Mouse (Mus musculus) CH12.LX (cell line): Measurements from ENCODE around the gene Ndufa7. TPM values are rescaled to one million over a fixed set of nuclear protein-coding genes. Genes with fewer than 3 reads are reported as not detected.
A peak's percentile ranks its signal among the peaks of the same experiment; 100 is the strongest.

Source experiments
- DNase-seq: peaks from one replicate; pipeline ENCODE4 v3.0.0-alpha.2; 2013; ENCODE audit errors: extremely low read depth
- H3K27ac ChIP-seq: 2 replicates; pipeline ENCODE4 v1.5.1; 2012; ENCODE audit warnings: low read depth, mild to moderate bottlenecking, control low read depth, moderate library complexity; ENCODE audit not compliant: insufficient read depth
- H3K27me3 ChIP-seq: replicated peaks from 2 replicates; pipeline ENCODE3; 2012; ENCODE audit warnings: inconsistent platforms
- H3K36me3 ChIP-seq, 2 experiments: replicated peaks in 1 of 2; 2 replicates each; pipeline versions ENCODE3 to v1.6.1; 2012; ENCODE audit warnings: inconsistent platforms in 1 of 2, low read length in 1 of 2, mild to moderate bottlenecking in 1 of 2, mixed read lengths in 1 of 2, moderate library complexity in 1 of 2; ENCODE audit not compliant: control insufficient read depth in 1 of 2, insufficient read depth in 1 of 2
- H3K4me1 ChIP-seq, 2 experiments: 2 replicates each; pipeline ENCODE4 v1.6.1; 2012; ENCODE audit warnings: inconsistent platforms in 1 of 2, moderate library complexity in 1 of 2; ENCODE audit not compliant: insufficient read depth in 2 of 2, control insufficient read depth in 1 of 2
- H3K4me2 ChIP-seq: 2 replicates; pipeline ENCODE4 v1.6.1; 2012; ENCODE audit warnings: low read depth, mild to moderate bottlenecking, control low read depth; ENCODE audit not compliant: poor library complexity, insufficient read depth, severe bottlenecking
- H3K4me3 ChIP-seq, 3 experiments: fragments of 150-350 bp in 1 of 3; sonication (generic) in 1 of 3; replicated peaks in 1 of 3; 2 replicates each; pipeline versions ENCODE3 to v1.5.1; 2011 to 2012; ENCODE audit warnings: low read depth in 2 of 3, low read length in 2 of 3, mild to moderate bottlenecking in 2 of 3, moderate library complexity in 2 of 3, control low read depth in 1 of 3, improper control_type of control experiment in 1 of 3, inconsistent platforms in 1 of 3, mixed read lengths in 1 of 3; ENCODE audit not compliant: poor library complexity in 1 of 3
- H3K79me2 ChIP-seq: replicated peaks from 2 replicates; pipeline ENCODE4 v1.6.1; 2012; ENCODE audit warnings: mild to moderate bottlenecking, moderate library complexity; ENCODE audit not compliant: control insufficient read depth, poor library complexity, insufficient read depth, severe bottlenecking; ENCODE audit errors: extremely low read depth
- H3K9ac ChIP-seq: 2 replicates; pipeline ENCODE4 v1.6.1; 2012; ENCODE audit warnings: low read depth, mild to moderate bottlenecking, control low read depth, moderate library complexity; ENCODE audit not compliant: insufficient read depth
- H3K9me3 ChIP-seq: replicated peaks from 2 replicates; pipeline ENCODE3; 2012; ENCODE audit warnings: low read length, inconsistent platforms, mixed read lengths
- BHLHE40 ChIP-seq: IDR thresholded peaks from 2 replicates; pipeline ENCODE4 v1.6.1; 2011; ENCODE audit warnings: mild to moderate bottlenecking, low read depth, low read length, improper control_type of control experiment
- CHD1 ChIP-seq: IDR thresholded peaks from 2 replicates; pipeline ENCODE4 v1.6.1; 2012; ENCODE audit warnings: low read depth, low read length, improper control_type of control experiment, inconsistent platforms
- CHD2 ChIP-seq: IDR thresholded peaks from 2 replicates; pipeline ENCODE4 v1.6.1; 2011; ENCODE audit warnings: low read length, improper control_type of control experiment
- ELF1 ChIP-seq: IDR thresholded peaks from 2 replicates; pipeline ENCODE4 v1.6.1; 2014; ENCODE audit warnings: low read depth, mild to moderate bottlenecking, inconsistent platforms, low read length, improper control_type of control experiment
- HCFC1 ChIP-seq: IDR thresholded peaks from 2 replicates; pipeline ENCODE4 v1.6.1; 2012; ENCODE audit warnings: low read depth, mild to moderate bottlenecking, inconsistent platforms, low read length, improper control_type of control experiment
- JUND ChIP-seq: conservative IDR thresholded peaks from 2 replicates; pipeline ENCODE4 v1.6.1; 2011; ENCODE audit warnings: low read depth, low read length, improper control_type of control experiment
- MAFK ChIP-seq: IDR thresholded peaks from 2 replicates; pipeline ENCODE4 v1.6.1; 2011; ENCODE audit warnings: low read length, improper control_type of control experiment; ENCODE audit not compliant: insufficient replicate concordance
- MAX ChIP-seq: IDR thresholded peaks from 2 replicates; pipeline ENCODE4 v1.6.1; 2011; ENCODE audit warnings: low read length, improper control_type of control experiment
- MAZ ChIP-seq: IDR thresholded peaks from 2 replicates; pipeline ENCODE4 v1.6.1; 2012; ENCODE audit warnings: low read depth, mild to moderate bottlenecking, inconsistent platforms, low read length, improper control_type of control experiment, moderate library complexity
- MEF2A ChIP-seq: IDR thresholded peaks from 2 replicates; pipeline ENCODE4 v1.6.1; 2014; ENCODE audit warnings: low read depth, mild to moderate bottlenecking, inconsistent platforms, low read length, improper control_type of control experiment, borderline replicate concordance
- MYC ChIP-seq: IDR thresholded peaks from 2 replicates; pipeline ENCODE4 v1.6.1; 2011; ENCODE audit warnings: low read depth, mild to moderate bottlenecking, improper control_type of control experiment, low read length
- NRF1 ChIP-seq: IDR thresholded peaks from 2 replicates; pipeline ENCODE4 v1.6.1; 2014; ENCODE audit warnings: low read depth, mild to moderate bottlenecking, inconsistent platforms, low read length, improper control_type of control experiment, moderate library complexity
- PAX5 ChIP-seq: IDR thresholded peaks from 2 replicates; pipeline ENCODE4 v1.6.1; 2012; ENCODE audit warnings: low read length, inconsistent platforms, mixed read lengths
- POLR2A ChIP-seq: IDR thresholded peaks from 2 replicates; pipeline ENCODE4 v1.6.1; 2011; ENCODE audit warnings: low read depth, mild to moderate bottlenecking, improper control_type of control experiment, low read length
- RCOR1 ChIP-seq: conservative IDR thresholded peaks from 2 replicates; pipeline ENCODE4 v1.6.1; 2012; ENCODE audit warnings: low read depth, mild to moderate bottlenecking, inconsistent platforms, low read length, improper control_type of control experiment
- SIN3A ChIP-seq: IDR thresholded peaks from 2 replicates; pipeline ENCODE4 v1.6.1; 2012; ENCODE audit warnings: low read length, improper control_type of control experiment, inconsistent platforms
- TBP ChIP-seq: conservative IDR thresholded peaks from 2 replicates; pipeline ENCODE4 v1.6.1; 2011; ENCODE audit warnings: low read depth, low read length, improper control_type of control experiment
- TCF12 ChIP-seq: IDR thresholded peaks from 2 replicates; pipeline ENCODE4 v1.6.1; 2014; ENCODE audit warnings: low read depth, mild to moderate bottlenecking, inconsistent platforms, low read length, improper control_type of control experiment
- USF1 ChIP-seq: IDR thresholded peaks from 2 replicates; pipeline ENCODE4 v1.6.1; 2014; ENCODE audit warnings: low read depth, mild to moderate bottlenecking, inconsistent platforms, low read length, improper control_type of control experiment
- ZC3H11A ChIP-seq: IDR thresholded peaks from 2 replicates; pipeline ENCODE4 v1.6.1; 2012; ENCODE audit warnings: low read depth, mild to moderate bottlenecking, inconsistent platforms, low read length, improper control_type of control experiment
- ZKSCAN1 ChIP-seq: IDR thresholded peaks from 2 replicates; pipeline ENCODE4 v1.6.1; 2012; ENCODE audit warnings: low read depth, inconsistent platforms, low read length, improper control_type of control experiment, borderline replicate concordance
- ZNF384 ChIP-seq: IDR thresholded peaks from 2 replicates; pipeline ENCODE4 v1.6.1; 2012; ENCODE audit warnings: low read depth, low read length, improper control_type of control experiment, inconsistent platforms
- dilution Hi-C: fragments of 300-500 bp; cut with MboI; formaldehyde crosslinking; loops from 2 replicates; pipeline ENCODE4 v1.14.3; 2020; ENCODE audit warnings: low sequenced_read_pairs; ENCODE audit not compliant: extremely low pct_unique_long_range_greater_than_20kb, extremely low pct_ligation_motif_present
- in situ Hi-C: fragments of 300-500 bp; cut with MboI; formaldehyde crosslinking; loops from 3 replicates; pipeline ENCODE4 v1.14.3; 2019; ENCODE audit warnings: low sequenced_read_pairs, low pct_ligation_motif_present, low pct_unique_long_range_greater_than_20kb, mixed read lengths
- polyA plus RNA-seq: library from polyadenylated mRNA; unstranded; fragments of >175 nt; gene quantifications from 2 replicates; pipeline ENCODE4 v1.2.1, GENCODE M21; 2012; ENCODE audit warnings: low read depth; ENCODE audit not compliant: insufficient read length
- total RNA-seq, 2 experiments: library from RNA; depleted of rRNA; stranded (reverse); fragments of 300-350 nt in 1 of 2; fragments of >200 nt in 1 of 2; gene quantifications; 2 replicates each; pipeline ENCODE4 v1.2.3; 2012 to 2014

Gene Ndufa7
- total and polyA plus RNA-seq, 3 experiments, result 164 to 364 (median 194) TPM

- H3K36me3 ChIP-seq, result no peaks in the 10 kb centered on the region
- peaks cover 7% of the 10 kb centered on the region for H3K27me3 ChIP-seq
- no peak overlapping the region for H3K9ac ChIP-seq
- H3K79me2 ChIP-seq, result no peaks in the 10 kb centered on the region
- in situ Hi-C loops (loop anchor here (10.0 kb wide), 1 partner anchor 363 kb away; no protein-coding TSS in a partner anchor), dilution Hi-C loops (no loop called here)
- no peak overlapping the region for H3K27ac ChIP-seq
- H3K9me3 ChIP-seq, result no peaks in the 10 kb centered on the region
- no peak overlapping the region for H3K4me3 ChIP-seq
- H3K4me2 ChIP-seq, result no peak overlapping the region
- no peak for TF ChIP-seq MEF2A
- TF ChIP-seq BHLHE40, result no peak
- no peak for TF ChIP-seq ZNF384
- TF ChIP-seq ZC3H11A, result no peak
- no peak for TF ChIP-seq MAFK
- no peak for TF ChIP-seq MAX
- no peak for TF ChIP-seq MYC
- no peak for TF ChIP-seq ELF1
- no peak for TF ChIP-seq RCOR1
- no peak for TF ChIP-seq TCF12
- H3K4me1 ChIP-seq, result peaks cover 15 to 20% of the 10 kb centered on the region in 2 experiments
- no peak for DNase-seq
These were observed 16.2 kb upstream of the Ndufa7 start for GRCm38 (mm10) chr17:33808192-33808591.

DNA sequence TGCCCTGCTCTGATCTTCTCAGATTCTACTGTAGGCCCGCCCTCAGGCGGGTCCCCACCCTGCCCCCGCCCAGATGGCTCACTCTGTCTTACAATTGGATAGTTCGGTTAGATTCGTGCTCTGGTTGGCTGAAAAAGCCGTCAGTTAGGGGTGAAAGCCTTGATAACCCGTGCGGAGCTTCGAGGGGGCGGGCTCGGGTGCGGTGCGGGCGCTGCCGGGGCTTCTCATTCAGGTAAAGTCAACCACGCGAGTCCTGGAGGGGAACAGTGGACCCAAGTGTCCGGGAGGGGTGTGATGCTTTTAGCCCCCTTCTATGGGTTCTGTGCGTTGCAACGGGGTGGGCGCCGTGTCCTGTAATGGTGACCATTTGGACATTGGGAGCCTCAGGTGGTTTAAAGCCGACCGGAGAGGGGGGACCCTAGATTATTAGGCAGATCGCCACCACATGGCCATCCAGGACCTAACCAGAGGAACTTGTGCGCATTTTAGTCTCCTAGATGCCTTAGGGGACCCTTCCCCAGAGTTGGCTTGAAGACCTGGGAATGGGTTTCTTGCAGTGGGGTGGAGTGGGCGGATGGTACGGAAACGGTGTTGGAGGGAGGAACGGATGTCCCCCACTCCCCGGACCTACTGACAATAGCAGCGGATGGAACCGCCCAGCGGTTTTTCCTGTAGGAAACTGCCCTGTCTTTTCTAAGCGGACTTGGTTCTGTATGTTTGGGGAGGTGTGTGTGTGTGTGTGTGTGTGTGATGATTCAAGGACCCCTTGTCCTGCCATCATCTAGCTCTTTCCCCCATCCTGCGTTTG is 13.8 kb upstream of the Ndufa7 start, which contains the start of gene Kank3:
Kank3 (plus strand) TSS at position 186 of the 808 bp plus-strand sequence.
- H3K27ac ChIP-seq, result no peak within 1 kb of the TSS
- no peak for TF ChIP-seq JUND
- no peak for TF ChIP-seq MAFK
- TF ChIP-seq MAX, result no peak
- peak; percentile 69 for TF ChIP-seq BHLHE40
- no peak for TF ChIP-seq ZC3H11A
- 0 out of 2 replicates have a peak, but pooled peaks have one; percentile 16 for TF ChIP-seq ELF1
- no peak for TF ChIP-seq PAX5
- no peak for TF ChIP-seq CHD1
- TF ChIP-seq POLR2A, result peak; percentile 51; the same call in 1 of the 2 replicates
- TF ChIP-seq HCFC1, result no peak
- no peak for TF ChIP-seq ZKSCAN1
- 0 out of 2 replicates have a peak, but pooled peaks have one; percentile 30 for TF ChIP-seq SIN3A
- TF ChIP-seq TBP, result peak; percentile 84
- peak; percentile 94 for TF ChIP-seq CHD2
- 0 out of 2 replicates have a peak, but pooled peaks have one; percentile 35 for TF ChIP-seq NRF1
- TF ChIP-seq USF1, result no peak
- peak; percentile 65; the same call in 1 of the 2 replicates for TF ChIP-seq MAZ
- TF ChIP-seq, all 38 proteins: peak for 8
- in situ Hi-C loops (no loop called here), dilution Hi-C loops (no loop called here)
- peaks cover 0 to 3% of the 10 kb centered on the region in 2 experiments for H3K36me3 ChIP-seq
- peak; percentile 84 for DNase-seq
- no peaks in the 10 kb centered on the region for H3K79me2 ChIP-seq
- H3K9ac ChIP-seq, result peak within 1 kb of the TSS; percentile 25; the same call in 1 of the 2 replicates
- H3K27me3 ChIP-seq, result peaks cover 7% of the 10 kb centered on the region
- peak within 1 kb of the TSS in 2 of 3 experiments; percentile 44 to 63 for H3K4me3 ChIP-seq
- H3K9me3 ChIP-seq, result no peaks in the 10 kb centered on the region
- H3K4me1 ChIP-seq, result peaks cover 10 to 19% of the 10 kb centered on the region in 2 experiments
- H3K4me2 ChIP-seq, result peak within 1 kb of the TSS; percentile 59
